8 mouse cellular contexts compared by ENCODE assay signal in the genomic region with DNA sequence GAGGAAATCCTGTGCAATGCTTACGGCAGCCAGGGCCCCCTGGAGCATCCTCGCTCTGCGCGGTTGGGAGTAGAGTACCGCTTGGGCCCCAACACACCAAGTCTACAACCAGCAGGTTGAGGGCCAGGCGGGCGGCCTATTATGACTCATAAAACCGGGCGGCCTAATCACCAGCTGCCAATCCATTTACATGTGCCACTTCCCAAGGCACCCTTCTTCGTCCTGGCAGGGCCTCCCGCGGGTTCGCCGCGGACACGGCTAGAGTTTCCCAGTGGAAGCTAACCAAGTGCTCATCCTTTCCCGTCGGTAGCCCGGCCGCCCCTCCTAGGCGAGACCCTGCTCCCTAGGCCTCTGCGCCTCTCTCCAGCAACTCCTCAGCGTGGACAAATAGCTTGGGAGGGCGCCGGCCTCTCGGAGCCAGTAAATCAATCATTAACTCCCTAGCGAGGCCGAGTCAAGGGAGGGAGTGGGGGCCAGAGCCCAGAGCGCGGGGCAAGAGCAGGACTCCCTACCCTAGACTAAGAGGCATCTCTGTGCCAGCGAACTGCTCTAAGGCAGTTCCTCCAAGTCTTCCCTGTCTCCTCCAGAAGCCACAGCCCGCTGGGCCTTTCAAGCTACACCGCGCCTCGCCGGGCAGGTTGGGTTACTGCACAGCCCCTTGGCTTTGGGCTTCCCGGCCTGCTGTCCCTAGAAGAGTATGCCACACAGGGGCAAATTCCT.
A peak's percentile ranks its signal among the peaks of the same experiment; 100 is the strongest.
DNase-seq lines count a peak whose midpoint lies in the region; ATAC-seq and TF ChIP-seq lines count a peak whose summit lies in the region.

No protein-coding gene starts in this region.

- peak overlapping the region; percentile 94 for H3K4me2 ChIP-seq in embryonic facial prominence, embryonic 11.5 days (ENCODE audit: low read depth, low read length)
- peak overlapping the region; percentile 83 for H3K4me2 ChIP-seq in hindbrain, embryonic 13.5 days
- H3K4me2 ChIP-seq in limb, embryonic 15.5 days = peak overlapping the region; percentile 81
- H3K4me2 ChIP-seq in neural tube, embryonic 13.5 days = peak overlapping the region; percentile 80

- peak overlapping the region; percentile 9; the same call in 1 of the 2 replicates for H3K9ac ChIP-seq in embryonic facial prominence, embryonic 11.5 days (replicated peaks; ENCODE audit: low read length)
- H3K9ac ChIP-seq in hindbrain, embryonic 13.5 days = peak overlapping the region; percentile 75
- no peak overlapping the region for H3K9ac ChIP-seq in limb, embryonic 15.5 days
- H3K9ac ChIP-seq in neural tube, embryonic 13.5 days = peak overlapping the region; percentile 77

- peak overlapping the region; percentile 47; the same call in 1 of the 2 replicates for H3K27ac ChIP-seq in embryonic facial prominence, embryonic 11.5 days (replicated peaks; ENCODE audit: low read depth, low read length)
- peak overlapping the region; percentile 96 for H3K27ac ChIP-seq in hindbrain, embryonic 13.5 days
- H3K27ac ChIP-seq in limb, embryonic 15.5 days = peak overlapping the region; percentile 88
- peak overlapping the region; percentile 97 for H3K27ac ChIP-seq in neural tube, embryonic 13.5 days (replicated peaks)

- peaks cover 31% of the 10 kb centered on the region for H3K4me1 ChIP-seq in E14TG2a.4 (replicated peaks; ENCODE audit: low read depth, low read length)
- no peaks in the 10 kb centered on the region; the same call in 1 of the 2 replicates for H3K4me1 ChIP-seq in embryonic facial prominence, embryonic 11.5 days (ENCODE audit: control insufficient read depth, insufficient read depth, low read length)
- H3K4me1 ChIP-seq in hindbrain, embryonic 13.5 days (replicated peaks) = peaks cover 52% of the 10 kb centered on the region
- H3K4me1 ChIP-seq in limb, embryonic 15.5 days = peaks cover 36% of the 10 kb centered on the region
- peaks cover 40% of the 10 kb centered on the region for H3K4me1 ChIP-seq in neural tube, embryonic 13.5 days (replicated peaks)

- H3K4me3 ChIP-seq in E14TG2a.4 (replicated peaks; ENCODE audit: low read length) = peak overlapping the region; percentile 56
- peak overlapping the region; percentile 43 for H3K4me3 ChIP-seq in embryonic facial prominence, embryonic 11.5 days (ENCODE audit: low read depth, low read length)
- H3K4me3 ChIP-seq in hindbrain, embryonic 13.5 days = peak overlapping the region; percentile 49
- H3K4me3 ChIP-seq in limb, embryonic 15.5 days = peak overlapping the region; percentile 50
- peak overlapping the region; percentile 47; the same call in 1 of the 2 replicates for H3K4me3 ChIP-seq in neural tube, embryonic 13.5 days

- H3K9me3 ChIP-seq in E14TG2a.4 (ENCODE audit: low read length) = no peaks in the 10 kb centered on the region
- H3K9me3 ChIP-seq in embryonic facial prominence, embryonic 11.5 days (replicated peaks; ENCODE audit: control insufficient read depth, low read length) = no peaks in the 10 kb centered on the region
- no peaks in the 10 kb centered on the region for H3K9me3 ChIP-seq in hindbrain, embryonic 13.5 days
- no peaks in the 10 kb centered on the region for H3K9me3 ChIP-seq in limb, embryonic 15.5 days
- no peaks in the 10 kb centered on the region for H3K9me3 ChIP-seq in neural tube, embryonic 13.5 days

- ATAC-seq in embryonic facial prominence, embryonic 11.5 days (replicated peaks; ENCODE audit: insufficient number of reproducible peaks, low FRiP score, low TSS enrichment, low read depth) = peak; percentile 8; the same call in 1 of the 2 replicates
- ATAC-seq in hindbrain, embryonic 13.5 days (ENCODE audit: low FRiP score) = peak; percentile 18
- peak; percentile 22; the same call in 1 of the 2 replicates for ATAC-seq in limb, embryonic 15.5 days (ENCODE audit: insufficient number of reproducible peaks, low FRiP score, low TSS enrichment, low read depth)
- ATAC-seq in neural tube, embryonic 13.5 days (ENCODE audit: low read depth) = peak; percentile 28
- no peak for ATAC-seq in megakaryocyte progenitor cell, adult 5-6 weeks (replicated peaks; ENCODE audit: poor library complexity)

- peak; percentile 63 for DNase-seq in embryo, embryonic 11 days
- no peak for DNase-seq in embryo, embryonic 10.5 days (ENCODE audit: low spot score)
- DNase-seq in embryonic facial prominence, embryonic 11.5 days (ENCODE audit: low spot score) = peak; percentile 39

- 1% methylated on average over 37 of the region's 37 CpGs for WGBS in embryonic facial prominence, embryonic 11.5 days
- 4% methylated on average over 34 of the region's 37 CpGs for WGBS in hindbrain, embryonic 13.5 days
- whole genome bisulfite sequencing in limb, embryonic 15.5 days = 9% methylated on average over 37 of the region's 37 CpGs
- WGBS in neural tube, embryonic 13.5 days = 2% methylated on average over 37 of the region's 37 CpGs

- TF ChIP-seq CTCF in E14TG2a.4 (conservative IDR thresholded peaks at IDR 0.05; ENCODE audit: low read length) = no peak

- H3K36me3 ChIP-seq in E14TG2a.4 (ENCODE audit: insufficient read depth, low read length) = no peaks in the 10 kb centered on the region
- H3K36me3 ChIP-seq in embryonic facial prominence, embryonic 11.5 days (replicated peaks; ENCODE audit: control insufficient read depth, insufficient read depth, low read depth, low read length) = no peaks in the 10 kb centered on the region
- H3K36me3 ChIP-seq in hindbrain, embryonic 13.5 days = no peaks in the 10 kb centered on the region
- H3K36me3 ChIP-seq in limb, embryonic 15.5 days = no peaks in the 10 kb centered on the region
- no peaks in the 10 kb centered on the region for H3K36me3 ChIP-seq in neural tube, embryonic 13.5 days

- peaks cover 80% of the 10 kb centered on the region for H3K27me3 ChIP-seq in E14TG2a.4 (ENCODE audit: insufficient read depth, low read length)
- H3K27me3 ChIP-seq in embryonic facial prominence, embryonic 11.5 days (ENCODE audit: control insufficient read depth, insufficient read depth, low read length) = peaks cover 52% of the 10 kb centered on the region
- H3K27me3 ChIP-seq in hindbrain, embryonic 13.5 days = peaks cover 95% of the 10 kb centered on the region
- H3K27me3 ChIP-seq in limb, embryonic 15.5 days = peaks cover 71% of the 10 kb centered on the region
- peaks cover 90% of the 10 kb centered on the region for H3K27me3 ChIP-seq in neural tube, embryonic 13.5 days

Comparison
In these comparisons a context has a peak if more than half of its experiments do, and no peak if none do; other contexts are left out.
1. H3K27ac ChIP-seq: peak in every context shown above with its lines; median percentile 97 in neural tube, embryonic 13.5 days; 96 in hindbrain, embryonic 13.5 days; 88 in limb, embryonic 15.5 days; 47 in embryonic facial prominence, embryonic 11.5 days.